Mouse (Mus musculus): Measurements from ENCODE around the gene Pigl.
"Not testable (repeated sequence)": the region's sequence is repeated elsewhere in the genome, so short reads cannot be mapped to it uniquely, and the experiment has no call there.

The Pigl gene

DNA sequence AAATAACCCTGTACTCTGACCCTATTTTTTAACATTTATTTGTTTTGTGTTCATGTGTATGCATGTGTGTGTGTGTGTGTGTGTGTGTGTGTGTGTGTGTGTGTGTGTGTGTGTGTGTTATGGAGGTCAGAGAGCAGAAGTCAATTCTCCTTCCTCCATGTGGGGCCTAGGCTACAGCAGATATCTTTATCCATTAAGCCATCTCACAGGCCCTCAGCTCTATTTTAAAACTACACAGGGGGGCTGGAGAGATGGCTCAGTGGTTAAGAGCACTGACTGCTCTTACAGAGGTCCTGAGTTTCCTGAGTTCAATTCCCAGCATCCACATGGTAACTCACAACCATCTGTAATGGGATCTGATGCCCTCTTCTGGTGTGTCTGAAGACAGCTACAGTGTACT, 9.0 kb downstream of the Pigl start:
- not testable (repeated sequence) for DNase-seq (ENCODE audit: extremely low read depth, low read depth)

DNA sequence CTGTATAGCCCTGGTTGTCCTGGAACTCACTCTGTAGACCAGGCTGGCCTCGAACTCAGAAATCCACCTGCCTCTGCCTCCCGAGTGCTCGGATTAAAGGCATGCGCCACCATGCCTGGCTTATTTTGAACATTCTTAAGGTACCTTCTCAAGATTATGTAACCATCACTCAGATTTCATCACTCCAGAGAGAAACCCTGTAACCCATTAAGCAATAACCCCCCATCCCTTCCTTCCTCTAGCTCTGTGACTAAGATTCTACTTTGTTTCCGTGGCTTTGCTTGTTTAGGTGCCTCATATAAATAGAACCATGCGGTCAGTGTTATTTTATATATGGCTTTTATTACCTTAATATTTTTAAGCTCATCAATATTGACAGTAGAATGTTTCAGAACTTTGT, 12.2 kb downstream of the Pigl start:
- no peak for DNase-seq (ENCODE audit: extremely low read depth, low read depth)

GRCm38 (mm10) chr11:62473516-62473915, 15.3 kb downstream of the Pigl start:
- no peak for DNase-seq (ENCODE audit: extremely low read depth, low read depth)

- no peak for DNase-seq (ENCODE audit: extremely low read depth, low read depth)
Measured at GRCm38 (mm10) chr11:62476156-62476555, 17.9 kb downstream of the Pigl start.

GRCm38 (mm10) chr11:62478931-62479330, 20.7 kb downstream of the Pigl start:
- DNase-seq (ENCODE audit: extremely low read depth, low read depth) = no peak

DNA sequence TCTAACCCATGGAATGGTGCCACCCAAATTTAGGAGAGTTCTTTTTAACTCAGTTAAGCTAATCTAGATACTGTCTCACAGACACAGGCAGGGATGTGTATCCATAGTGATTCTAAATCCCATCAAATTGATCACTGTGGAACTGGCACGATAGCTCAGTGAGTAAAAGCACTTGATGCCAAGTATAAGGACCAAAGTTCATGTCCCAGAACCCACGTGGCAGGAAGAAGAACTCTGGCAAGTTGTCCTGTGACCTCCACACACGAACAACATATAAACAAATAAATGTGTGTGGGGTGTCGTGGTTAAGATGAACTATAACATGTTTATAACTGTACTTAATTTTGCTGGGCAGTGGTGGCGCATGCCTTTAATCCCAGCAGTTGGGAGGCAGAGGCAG, 21.3 kb downstream of the Pigl start:
- DNase-seq (ENCODE audit: extremely low read depth, low read depth) = no peak

- DNase-seq (ENCODE audit: extremely low read depth, low read depth) = no peak
Measured at GRCm38 (mm10) chr11:62486949-62487348, 28.7 kb downstream of the Pigl start.

GRCm38 (mm10) chr11:62487540-62488350, 29.5 kb downstream of the Pigl start:
- no peak for DNase-seq (ENCODE audit: extremely low read depth, low read depth)

- no peak for DNase-seq (ENCODE audit: extremely low read depth, low read depth)
Measured at GRCm38 (mm10) chr11:62493701-62494100, 35.4 kb downstream of the Pigl start.

- DNase-seq (ENCODE audit: extremely low read depth, low read depth) = no peak
Measured at GRCm38 (mm10) chr11:62494754-62495275, 36.6 kb downstream of the Pigl start.

GRCm38 (mm10) chr11:62495276-62495801, 37.1 kb downstream of the Pigl start:
- no peak for DNase-seq (ENCODE audit: extremely low read depth, low read depth)

GRCm38 (mm10) chr11:62496151-62496715, 38.0 kb downstream of the Pigl start:
- peak; percentile 33 for DNase-seq (ENCODE audit: extremely low read depth, low read depth)

DNA sequence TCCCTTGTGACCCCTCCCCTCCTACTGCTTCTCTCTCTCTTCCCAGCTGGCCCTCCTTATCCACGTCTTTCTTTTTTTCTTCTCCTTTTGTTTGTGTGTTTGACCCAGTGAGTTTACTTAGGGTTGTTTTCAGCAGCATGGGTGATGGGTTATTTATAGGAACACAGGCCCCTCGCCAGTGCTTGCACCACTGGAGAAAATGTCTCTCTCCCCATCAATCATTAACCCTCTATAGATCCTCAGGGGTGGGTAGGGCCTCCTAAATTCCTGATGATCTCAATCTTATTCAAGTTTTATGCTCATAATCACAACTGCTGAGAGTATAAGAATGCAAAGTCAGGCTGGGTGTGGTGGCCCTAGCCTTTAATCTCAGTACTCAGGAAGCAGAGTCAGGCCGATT, 38.9 kb downstream of the Pigl start:
- no peak for DNase-seq (ENCODE audit: extremely low read depth, low read depth)

DNA sequence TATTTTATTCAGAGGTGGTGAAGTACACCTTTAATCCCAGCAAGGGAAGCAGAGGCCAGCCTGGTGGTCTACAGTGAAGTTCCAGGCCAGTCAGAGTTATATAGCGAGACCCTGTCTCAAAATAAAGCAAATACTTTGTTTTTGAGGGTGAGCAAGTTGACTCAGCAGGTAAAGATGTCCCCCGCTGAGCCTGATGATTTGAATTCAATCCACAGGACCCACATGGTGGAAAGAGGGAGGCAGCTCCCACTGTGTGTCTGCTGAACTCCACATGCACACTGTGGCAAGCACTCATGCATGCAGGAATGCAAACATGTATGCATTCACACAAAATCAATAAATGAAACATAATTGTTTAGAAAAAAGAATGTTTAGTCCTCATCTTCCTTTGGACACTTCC, 40.5 kb downstream of the Pigl start:
- DNase-seq (ENCODE audit: extremely low read depth, low read depth) = no peak

DNA sequence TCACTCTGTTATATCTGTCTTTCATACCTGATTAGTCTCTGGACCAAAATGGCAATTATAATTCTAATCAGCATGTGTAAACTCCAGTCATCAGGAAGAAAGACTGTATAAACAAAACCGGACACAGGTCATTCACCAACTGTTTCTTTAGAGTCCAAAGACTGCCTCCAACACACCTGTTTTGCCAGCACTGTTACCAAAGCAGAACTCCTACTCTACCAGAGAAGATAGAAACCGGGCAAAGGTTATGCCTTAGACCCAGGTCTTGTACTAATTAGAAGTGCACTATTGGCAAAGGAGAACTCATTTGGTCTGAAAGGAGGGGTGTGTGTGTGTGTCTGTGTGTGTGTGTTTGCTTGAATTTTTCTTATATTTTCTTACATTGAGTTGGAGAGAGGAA, 42.3 kb downstream of the Pigl start:
- no peak for DNase-seq (ENCODE audit: extremely low read depth, low read depth)

DNA sequence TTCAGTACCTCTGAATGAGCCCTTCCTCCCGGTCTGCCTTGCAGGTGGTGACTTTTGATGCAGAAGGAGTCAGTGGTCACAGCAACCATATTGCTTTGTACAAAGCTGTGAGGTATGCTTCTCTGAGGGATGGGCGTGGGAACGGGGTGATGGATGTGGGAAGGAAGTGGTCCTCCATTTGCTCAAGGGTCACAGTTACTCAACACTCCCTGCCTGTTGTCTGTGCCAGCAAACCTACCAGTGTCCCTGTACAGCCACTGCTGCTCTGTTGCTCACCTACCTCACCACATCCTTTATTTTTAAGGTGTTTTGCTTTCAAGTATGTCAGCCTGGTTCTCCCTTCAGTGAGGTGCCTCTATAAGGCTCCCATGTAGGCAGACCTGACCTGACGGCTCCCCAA, 49.4 kb downstream of the Pigl start:
- DNase-seq (ENCODE audit: extremely low read depth, low read depth) = no peak

- DNase-seq (ENCODE audit: extremely low read depth, low read depth) = not testable (repeated sequence)
Measured at GRCm38 (mm10) chr11:62508365-62508764, 50.1 kb downstream of the Pigl start.

- DNase-seq (ENCODE audit: extremely low read depth, low read depth) = not testable (repeated sequence)
Measured at GRCm38 (mm10) chr11:62508816-62509215, 50.6 kb downstream of the Pigl start.

DNA sequence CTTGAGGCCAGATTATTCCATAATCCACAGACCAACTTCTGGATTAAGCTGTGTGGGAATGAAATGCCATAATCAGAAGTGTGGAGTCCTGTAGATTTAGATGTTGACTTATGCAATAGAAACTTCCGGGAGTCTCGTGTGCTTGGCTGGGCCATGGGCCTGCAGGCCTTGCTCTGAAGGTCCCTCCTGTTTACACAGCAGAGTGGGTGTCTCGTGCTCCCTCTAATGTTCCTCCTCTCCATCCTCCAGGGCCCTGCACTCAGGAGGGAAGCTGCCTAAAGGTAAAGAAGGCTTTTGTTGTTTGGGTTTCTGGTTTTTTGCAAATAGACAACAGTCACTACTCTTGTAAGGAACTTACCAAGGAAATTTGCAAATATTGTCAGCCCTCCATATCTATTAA, 51.3 kb downstream of the Pigl start:
- DNase-seq (ENCODE audit: extremely low read depth, low read depth) = no peak

DNA sequence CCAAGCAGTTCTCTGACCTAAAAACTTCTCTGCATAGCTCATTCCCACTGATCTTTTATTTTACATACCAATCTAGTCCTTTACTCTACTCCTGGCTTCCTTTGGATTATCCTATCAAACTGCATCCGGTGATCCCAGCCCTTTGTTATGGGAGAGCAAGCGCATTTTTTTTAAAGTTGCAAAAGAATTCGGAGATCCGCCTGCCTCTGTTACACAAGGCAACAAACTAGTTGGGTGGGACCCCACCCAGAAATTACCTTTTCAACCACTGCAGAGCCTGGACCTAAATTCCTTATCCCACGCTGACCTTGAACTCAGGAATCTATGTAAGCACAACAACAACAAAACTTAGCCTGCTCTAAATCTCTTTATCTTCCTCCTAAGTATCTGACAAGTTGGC, 52.7 kb downstream of the Pigl start:
- no peak for DNase-seq (ENCODE audit: extremely low read depth, low read depth)

GRCm38 (mm10) chr11:62511444-62512202, 53.4 kb downstream of the Pigl start:
- no peak for DNase-seq (ENCODE audit: extremely low read depth, low read depth)

DNA sequence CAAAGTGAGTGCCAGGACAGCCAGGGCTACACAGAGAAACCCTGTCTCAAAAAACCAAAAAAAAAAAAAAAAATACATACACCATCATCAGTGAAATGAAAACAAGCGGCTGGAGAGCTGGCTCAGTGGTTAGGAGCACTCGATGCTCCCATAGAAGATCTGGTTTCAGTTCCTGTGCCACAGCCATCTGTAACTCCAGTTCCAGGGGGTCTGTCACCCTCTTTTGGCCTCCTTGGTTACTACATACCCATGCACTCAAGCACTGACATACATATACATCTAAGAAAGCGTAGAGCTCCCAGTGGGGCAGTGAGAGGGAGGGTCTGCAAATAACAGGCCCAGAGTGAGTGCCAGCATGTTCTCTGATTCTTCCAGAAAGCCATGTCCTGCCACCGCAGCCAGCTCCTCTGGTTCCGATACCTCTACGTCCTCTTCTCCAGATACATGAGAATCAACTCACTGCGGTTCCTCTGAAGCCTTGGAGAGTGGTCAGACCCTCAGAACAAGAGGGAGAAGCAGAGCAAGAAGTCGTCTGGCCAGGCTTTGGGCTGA, 54.3 kb downstream of the Pigl start:
- DNase-seq (ENCODE audit: extremely low read depth, low read depth) = no peak

Data from MEL-GATA-1-ER (cell line).